Mouse (Mus musculus): ENCODE measurements at regions not wholly inside any gene's neighbourhood (a gene's known extent, or its start where the extent isn't known, plus 50 kb on each side); places are given as distances from the start of the nearest gene placed in this dataset.

DNA sequence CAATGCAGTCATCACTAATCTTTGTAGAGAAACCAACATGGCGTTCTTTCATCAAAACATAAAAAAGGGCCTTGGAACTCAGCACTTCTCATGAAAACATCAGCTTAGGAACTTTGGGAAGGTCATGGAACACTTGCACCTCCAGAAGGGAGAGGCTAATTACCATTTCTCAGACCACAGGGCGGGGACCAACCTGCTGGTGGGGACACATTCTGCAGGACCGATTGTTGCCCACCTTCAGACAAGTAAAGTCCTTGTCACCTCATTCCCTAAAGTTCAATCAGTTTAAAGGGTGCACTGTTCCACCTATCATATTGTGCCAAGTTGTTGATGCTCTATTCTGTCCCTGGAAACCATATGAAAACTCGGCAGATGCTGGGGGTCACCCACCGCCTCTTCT, 526.5 kb upstream of the Pom121l12 start:
- Histone ChIP-seq H3K27ac (ENCODE audit: insufficient read depth, low read length) (peak overlapping the region; percentile 86), H3K4me1 (ENCODE audit: control insufficient read depth, insufficient read depth, low read length) (peaks cover 2% of the 10 kb centered on the region), H3K36me3 (ENCODE audit: control insufficient read depth, insufficient read depth, low read length, poor library complexity, severe bottlenecking) (no peaks in the 10 kb centered on the region), H3K4me3 (ENCODE audit: low read depth, low read length) (no peak overlapping the region), H3K9me3 (replicated peaks; ENCODE audit: control insufficient read depth, insufficient read depth, low read length, poor library complexity, severe bottlenecking) (no peaks in the 10 kb centered on the region), H3K9ac (ENCODE audit: low read depth, poor library complexity, severe bottlenecking) (no peak overlapping the region), H3K27me3 (ENCODE audit: control insufficient read depth, insufficient read depth, low read length, poor library complexity, severe bottlenecking) (no peaks in the 10 kb centered on the region)
- TF ChIP-seq POLR2A (IDR thresholded peaks at IDR 0.05; ENCODE audit: insufficient read depth, low read length) (no peak), EP300 (IDR thresholded peaks at IDR 0.05; ENCODE audit: insufficient read depth, low read depth, low read length) (peak; percentile 84)

Measured in ES-Bruce4 (cell line).